Mouse (Mus musculus): ENCODE measurements around the gene Tfap2a. TPM values are rescaled to one million over a fixed set of nuclear protein-coding genes. Genes with fewer than 3 reads are reported as not detected.

Tfap2a gene
- total RNA-seq, 2 experiments from 2014 or later, result 0.07 TPM; not detected in 1

Other genes starting within 250 kb of the Tfap2a start
- gene Gcnt2, start 121.4 kb upstream of the Tfap2a start, total RNA-seq (2021), result 10 to 100 TPM in 1 of 2 experiments, 1 to 10 TPM in 1; 9.5 to 19.4 TPM